Mouse (Mus musculus) testis, adult 2 months (tissue): ENCODE data around the gene R3hdm2. TPM values are rescaled to one million over a fixed set of nuclear protein-coding genes. Genes with fewer than 3 reads are reported as not detected.

Experiments used
- H3K27ac ChIP-seq: fragments of 200-500 bp; 2 replicates; pipeline ENCODE4 v1.5.1; 2012; ENCODE audit warnings: low read depth, low read length; ENCODE audit not compliant: control insufficient read depth, insufficient read depth
- H3K27me3 ChIP-seq: fragments of 200-500 bp; 2 replicates; pipeline ENCODE4 v1.6.1; 2012; ENCODE audit warnings: mild to moderate bottlenecking, low read length, moderate library complexity; ENCODE audit not compliant: control insufficient read depth, insufficient read depth
- H3K36me3 ChIP-seq: fragments of 200-500 bp; 2 replicates; pipeline ENCODE4 v1.6.1; 2012; ENCODE audit warnings: mild to moderate bottlenecking, low read length; ENCODE audit not compliant: control insufficient read depth, insufficient read depth
- H3K4me1 ChIP-seq: fragments of 200-500 bp; 2 replicates; pipeline ENCODE4 v1.6.1; 2012; ENCODE audit warnings: low read length; ENCODE audit not compliant: control insufficient read depth, insufficient read depth
- H3K4me3 ChIP-seq: fragments of 200-500 bp; 2 replicates; pipeline ENCODE4 v1.5.1; 2012; ENCODE audit warnings: low read depth, mild to moderate bottlenecking, low read length, moderate library complexity, mixed read lengths; ENCODE audit not compliant: control insufficient read depth
- CTCF ChIP-seq: fragments of 200-500 bp; IDR thresholded peaks from 2 replicates; pipeline ENCODE4 v1.5.1; 2012; ENCODE audit warnings: low read depth, mild to moderate bottlenecking, inconsistent platforms, low read length, moderate library complexity; ENCODE audit not compliant: control insufficient read depth, insufficient read depth, insufficient replicate concordance
- POLR2A ChIP-seq: fragments of 200-500 bp; IDR thresholded peaks from 2 replicates; pipeline ENCODE4 v1.6.1; 2012; ENCODE audit warnings: low read depth, mild to moderate bottlenecking, inconsistent platforms, low read length, moderate library complexity; ENCODE audit not compliant: control insufficient read depth
- polyA plus RNA-seq: library from polyadenylated mRNA; depleted of rRNA; stranded (reverse); fragments of >200 nt; gene quantifications from 2 replicates; pipeline ENCODE4 v1.2.3, GENCODE M21; 2012

Gene R3hdm2
- polyA plus RNA-seq, 1 experiment = 56.0 TPM

DNA sequence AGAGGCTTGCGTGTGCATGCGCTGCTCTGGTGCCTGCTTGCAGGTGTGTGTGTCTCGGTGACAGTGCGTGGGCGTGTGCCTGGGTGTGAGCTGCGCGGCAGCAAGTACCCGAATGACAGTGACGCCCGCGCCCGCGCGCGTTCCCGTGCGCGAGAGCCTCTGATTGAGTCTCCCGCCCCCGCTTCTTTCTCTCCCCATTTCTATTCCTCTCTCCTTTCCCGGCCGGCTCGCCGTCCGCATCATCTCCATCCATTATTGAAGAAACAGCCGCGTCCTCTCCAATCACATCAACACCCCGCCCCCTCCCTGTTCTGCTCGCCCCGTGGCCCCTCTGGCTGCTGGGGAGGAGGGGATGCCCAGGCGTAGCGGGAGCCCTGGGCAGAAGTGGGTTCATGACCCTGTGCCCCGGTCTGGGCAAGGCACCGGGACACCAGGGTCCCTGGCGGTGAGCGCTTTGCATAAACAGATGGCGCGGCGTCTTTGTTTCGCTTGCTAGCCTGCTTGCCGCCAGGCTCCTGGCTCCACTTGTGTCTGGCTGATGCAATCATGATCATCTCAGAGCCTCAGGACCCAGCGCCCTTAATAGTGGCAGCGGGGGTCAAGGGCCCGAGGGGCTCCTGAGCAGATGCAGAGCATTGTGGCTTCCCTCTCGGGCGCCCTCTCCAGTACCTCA lies 131.6 kb downstream of the R3hdm2 start:
- H3K27me3 ChIP-seq = no peaks in the 10 kb centered on the region
- H3K4me1 ChIP-seq = peaks cover 78% of the 10 kb centered on the region
- H3K4me3 ChIP-seq = peak overlapping the region; percentile 18; the same call in 1 of the 2 replicates

DNA sequence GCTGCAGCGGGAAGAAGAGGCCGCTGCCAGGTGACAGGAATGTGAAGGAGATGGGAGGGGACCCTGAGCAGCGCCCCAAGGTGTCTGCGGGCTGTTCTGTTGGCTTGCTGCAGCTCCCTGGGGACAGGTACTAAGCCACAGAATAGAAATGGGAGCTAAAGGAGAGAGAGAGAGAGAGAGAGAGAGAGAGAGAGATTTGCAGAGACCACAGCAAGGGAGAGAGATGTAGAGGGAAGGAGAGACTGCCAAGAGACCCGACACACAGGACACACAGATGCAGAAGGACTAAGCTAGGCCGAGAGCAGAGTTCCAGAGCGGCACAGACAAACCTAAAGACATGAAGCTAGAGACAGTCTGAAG lies 132.2 kb downstream of the R3hdm2 start:
- Histone ChIP-seq H3K36me3 (no peaks in the 10 kb centered on the region), H3K4me1 (peaks cover 83% of the 10 kb centered on the region), H3K27me3 (no peaks in the 10 kb centered on the region), H3K27ac (no peak overlapping the region), H3K4me3 (no peak overlapping the region)
- no peak for TF ChIP-seq POLR2A
- no peak for TF ChIP-seq CTCF

More for the DNA sequence above, 131.6 kb downstream of the R3hdm2 start:
- TF ChIP-seq POLR2A (no peak), CTCF (no peak)
- H3K27ac ChIP-seq = no peak overlapping the region
- no peaks in the 10 kb centered on the region for H3K36me3 ChIP-seq

DNA sequence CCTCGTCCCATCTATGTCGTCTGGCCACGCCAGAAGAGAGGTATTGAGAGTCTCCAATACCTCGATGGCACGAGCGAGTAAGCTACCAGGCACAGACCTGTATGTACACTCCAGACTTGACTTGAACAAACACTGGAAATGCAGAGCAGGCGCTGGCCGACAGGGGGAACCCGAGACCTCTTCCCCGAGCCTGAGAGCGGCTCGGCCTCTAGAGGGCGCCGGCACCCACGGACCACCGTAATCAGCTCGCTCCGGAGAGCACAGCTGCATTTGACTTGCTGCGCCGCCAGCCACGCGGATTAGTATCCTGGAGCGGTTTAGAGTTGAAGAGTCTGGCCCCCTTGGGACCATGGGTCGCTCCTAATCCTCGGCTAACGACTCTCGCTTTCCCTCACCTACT lies 132.7 kb downstream of the R3hdm2 start:
- H3K4me3 ChIP-seq = peak overlapping the region; percentile 56
- TF ChIP-seq CTCF = peak; percentile 99
- TF ChIP-seq POLR2A = no peak
- peaks cover 79% of the 10 kb centered on the region for H3K4me1 ChIP-seq
- no peaks in the 10 kb centered on the region for H3K36me3 ChIP-seq
- no peak overlapping the region for H3K27ac ChIP-seq
- H3K27me3 ChIP-seq = no peaks in the 10 kb centered on the region

DNA sequence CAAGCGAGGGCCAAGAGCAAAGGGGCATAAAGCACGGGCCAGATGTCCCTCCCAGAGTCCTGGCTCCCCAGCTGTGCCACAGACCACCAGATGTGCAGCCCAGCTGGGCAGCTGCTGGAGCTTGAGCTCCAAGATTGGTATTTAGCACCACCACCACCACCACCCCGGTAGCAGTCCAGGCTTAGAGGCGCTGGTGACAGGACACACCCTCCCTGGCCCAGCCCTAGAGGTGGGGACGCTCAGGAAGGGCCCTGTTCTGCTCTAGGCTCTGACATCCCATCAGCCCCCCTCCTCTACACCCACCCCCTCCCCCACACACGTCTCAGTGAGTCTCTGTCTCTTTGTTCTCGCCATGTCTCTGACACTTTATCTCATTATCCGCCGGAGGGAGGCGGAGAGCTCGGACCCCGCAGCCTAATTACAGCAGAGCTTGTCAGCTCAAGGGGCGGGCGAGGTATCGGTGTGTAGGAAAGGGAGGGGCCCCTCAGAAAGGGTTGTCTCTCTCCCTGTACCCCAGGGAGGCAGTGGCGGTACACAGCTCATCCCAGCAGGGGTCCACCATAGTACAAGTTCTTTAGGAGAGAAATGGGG lies 133.5 kb downstream of the R3hdm2 start:
- TF ChIP-seq POLR2A (no peak), CTCF (no peak)
- Histone ChIP-seq H3K27me3 (no peaks in the 10 kb centered on the region), H3K4me1 (peaks cover 76% of the 10 kb centered on the region), H3K27ac (no peak overlapping the region), H3K36me3 (no peaks in the 10 kb centered on the region), H3K4me3 (no peak overlapping the region; the same call in 1 of the 2 replicates)

DNA sequence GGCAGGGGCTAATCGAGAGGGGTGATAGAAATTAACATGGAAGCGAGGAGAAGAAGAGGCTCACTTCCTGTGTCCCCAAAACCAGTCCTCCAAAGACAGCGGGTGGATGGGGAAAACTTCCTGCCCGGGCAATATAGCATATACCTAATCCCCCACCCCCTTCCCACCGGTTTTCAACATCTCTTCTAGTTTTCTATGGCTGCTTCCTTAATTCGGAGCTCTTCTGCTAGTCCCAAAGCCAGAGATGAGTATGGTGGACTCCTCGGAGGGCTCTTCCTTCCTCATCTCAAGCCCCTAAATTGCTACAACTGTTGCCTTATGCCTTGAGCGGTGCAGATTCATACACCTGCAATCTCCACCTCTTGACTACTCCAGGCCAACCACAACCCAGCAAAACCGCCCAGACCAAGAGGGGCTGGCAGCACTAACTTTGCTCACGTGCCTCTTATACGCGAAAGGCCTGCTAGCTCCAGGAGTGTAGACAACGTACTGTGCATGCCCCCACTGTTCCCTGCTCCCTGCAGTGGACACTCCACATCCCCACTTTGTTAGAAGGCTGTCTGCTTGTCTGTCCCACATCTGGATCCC lies 134.1 kb downstream of the R3hdm2 start:
- H3K4me3 ChIP-seq = no peak overlapping the region
- H3K27ac ChIP-seq = no peak overlapping the region
- TF ChIP-seq POLR2A (no peak), CTCF (no peak)
- no peaks in the 10 kb centered on the region for H3K27me3 ChIP-seq
- no peaks in the 10 kb centered on the region for H3K36me3 ChIP-seq
- peaks cover 72% of the 10 kb centered on the region for H3K4me1 ChIP-seq

DNA sequence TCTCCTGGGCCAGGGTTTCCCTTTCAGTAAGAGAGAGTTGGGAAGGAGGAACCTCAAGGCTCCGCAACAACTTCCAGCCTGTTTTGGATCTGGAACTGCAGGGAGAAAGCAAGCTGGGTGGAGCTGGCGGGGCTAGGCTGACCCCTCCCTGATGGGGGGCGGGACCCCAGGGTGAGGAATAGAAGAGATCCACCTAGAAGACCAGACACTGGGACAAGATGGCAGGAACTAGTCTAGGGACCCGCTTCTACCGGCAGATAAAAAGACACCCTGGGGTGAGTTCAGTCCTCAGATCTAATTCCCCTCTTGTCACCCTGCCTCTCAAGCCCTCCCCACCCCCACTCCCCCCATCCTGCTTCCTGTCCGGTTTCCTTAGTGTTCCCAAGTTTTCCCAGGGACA lies 134.6 kb downstream of the R3hdm2 start, which contains the start of gene Ndufa4l2:
Ndufa4l2 (plus strand) TSS at position 204 of the 400 bp plus-strand sequence.
- Histone ChIP-seq H3K4me1 (peaks cover 67% of the 10 kb centered on the region), H3K27me3 (no peaks in the 10 kb centered on the region), H3K36me3 (no peaks in the 10 kb centered on the region), H3K27ac (peak within 1 kb of the TSS; percentile 72), H3K4me3 (peak within 1 kb of the TSS; percentile 82)
- TF ChIP-seq POLR2A = no peak
- TF ChIP-seq CTCF = no peak

DNA sequence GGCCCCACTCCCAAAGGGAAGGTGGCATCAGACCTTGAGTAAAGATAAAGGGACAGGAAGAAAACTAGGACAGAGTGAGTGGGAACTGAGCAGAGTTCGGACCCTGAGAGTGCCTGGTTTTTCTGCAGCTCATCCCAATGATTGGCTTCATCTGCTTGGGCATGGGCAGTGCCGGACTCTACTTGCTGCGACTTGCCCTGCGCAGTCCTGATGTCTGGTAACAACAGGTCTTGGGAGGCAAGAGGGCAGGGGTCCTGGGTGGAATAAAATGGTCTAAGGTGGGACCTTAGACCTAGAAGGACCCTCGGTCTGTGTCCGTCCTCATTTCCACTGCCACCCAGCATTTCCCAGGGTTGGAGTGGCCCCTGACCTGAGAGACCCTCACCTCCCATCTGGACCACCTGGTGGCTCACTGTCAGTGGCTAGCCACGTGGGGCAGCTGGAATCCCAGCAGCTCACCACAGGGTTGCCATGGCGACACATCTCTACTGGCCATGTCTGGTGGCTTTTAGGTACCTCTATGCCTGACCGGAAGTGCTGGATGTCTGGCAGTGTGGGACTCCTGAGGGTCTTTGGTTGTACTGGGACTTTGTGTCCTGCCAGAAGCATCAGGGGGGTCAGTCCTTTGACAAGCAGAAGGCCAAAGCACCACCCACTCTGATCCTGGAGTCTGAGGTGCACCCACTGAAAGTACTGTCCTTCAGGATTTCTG lies 135.3 kb downstream of the R3hdm2 start:
- Histone ChIP-seq H3K4me3 (peak overlapping the region; percentile 82), H3K27me3 (no peaks in the 10 kb centered on the region), H3K36me3 (no peaks in the 10 kb centered on the region), H3K4me1 (peaks cover 60% of the 10 kb centered on the region), H3K27ac (peak overlapping the region; percentile 72)
- TF ChIP-seq POLR2A (peak; percentile 43; the same call in 1 of the 2 replicates), CTCF (peak; percentile 28)
